Mouse (Mus musculus) heart, postnatal 14 days (tissue): ENCODE measurements around the gene Atg4a. TPM values are rescaled to one million over a fixed set of nuclear protein-coding genes. Genes with fewer than 3 reads are reported as not detected.
A peak's percentile ranks its signal among the peaks of the same experiment; 100 is the strongest.

Experiments used
- DNase-seq, 2 experiments: peaks; one replicate each; pipeline ENCODE4 v3.0.0; 2021 to 2022
- intact Hi-C: fragments of 180-260 bp; cut with DNase I; formaldehyde crosslinking; loops from one replicate; pipeline ENCODE4 v1.15.1; 2025
- long read RNA-seq, 2 experiments: library from polyadenylated mRNA; stranded (forward); transcript quantifications; one replicate each; pipeline ENCODE4 v2.0.0; 2021
- total RNA-seq, 2 experiments: library from RNA; stranded (reverse); gene quantifications; 2 replicates each; pipeline ENCODE4 v1.2.3; 2021

Atg4a gene
- total RNA-seq: 10 to 100 TPM; 10.8 to 12.8 TPM
- long read RNA-seq, experiment 1, transcript Atg4a-201 (13 exons, 2,202 nt): major isoform, 25 of 27 reads
- long read RNA-seq, experiment 1, partial matches to known transcripts: 1 of 27 reads
- long read RNA-seq, experiment 1, other reads (novel, unspliced or antisense): 1 of 27 reads
- long read RNA-seq, experiment 2, transcript Atg4a-201 (13 exons, 2,202 nt): major isoform, 24 of 24 reads
- long read RNA-seq, experiment 2, partial matches to known transcripts: 0 of 24 reads
- long read RNA-seq, experiment 2, other reads (novel, unspliced or antisense): 0 of 24 reads

- peak; percentile 85 to 87 for DNase-seq
- intact Hi-C loops: no loop called here
Observed at GRCm38 (mm10) chrX:140956272-140956940, at the start of gene Atg4a, which contains the start of gene Psmd10. Atg4a (plus strand) TSS chrX:140956907. Psmd10 (minus strand) TSS chrX:140956728.

- intact Hi-C loops: no loop called here
- no peak for DNase-seq
Observed at GRCm38 (mm10) chrX:140907360-140907759, 49.3 kb upstream of the Atg4a start, which contains the start of gene Vsig1. Vsig1 (plus strand) TSS chrX:140907608.

- intact Hi-C loops: no loop called here
- DNase-seq: no peak
Observed at GRCm38 (mm10) chrX:140921321-140921720, 35.4 kb upstream of the Atg4a start.

- intact Hi-C loops: no loop called here
- DNase-seq: no peak
Observed at GRCm38 (mm10) chrX:140932066-140932465, 24.6 kb upstream of the Atg4a start.

- intact Hi-C loops: no loop called here
- DNase-seq: no peak
Observed at GRCm38 (mm10) chrX:140933263-140933662, 23.4 kb upstream of the Atg4a start.

- no peak for DNase-seq
- intact Hi-C loops: no loop called here
Observed at GRCm38 (mm10) chrX:140936271-140936670, 20.4 kb upstream of the Atg4a start.

- intact Hi-C loops: no loop called here
Observed at GRCm38 (mm10) chrX:140953618-140954017, 3.1 kb upstream of the Atg4a start.

GRCm38 (mm10) chrX:140956959-140957358, 252 bp downstream of the Atg4a start:
- intact Hi-C loops: no loop called here
- DNase-seq: no peak

More at GRCm38 (mm10) chrX:140953618-140954017, 3.1 kb upstream of the Atg4a start:
- no peak for DNase-seq

- DNase-seq: no peak
- intact Hi-C loops: no loop called here
Observed at GRCm38 (mm10) chrX:140978943-140979342, 22.2 kb downstream of the Atg4a start.

- intact Hi-C loops: no loop called here
- peak; percentile 23 to 25 for DNase-seq
Observed at GRCm38 (mm10) chrX:140979546-140979945, 22.8 kb downstream of the Atg4a start.

GRCm38 (mm10) chrX:140980163-140980562, 23.5 kb downstream of the Atg4a start:
- intact Hi-C loops: no loop called here
- no peak for DNase-seq

GRCm38 (mm10) chrX:140983206-140983960, 26.7 kb downstream of the Atg4a start:
- no peak for DNase-seq
- intact Hi-C loops: no loop called here

- no peak for DNase-seq
- intact Hi-C loops: no loop called here
Observed at GRCm38 (mm10) chrX:140984795-140985194, 28.1 kb downstream of the Atg4a start.

GRCm38 (mm10) chrX:140985256-140985655, 28.5 kb downstream of the Atg4a start:
- intact Hi-C loops: no loop called here
- DNase-seq: no peak

GRCm38 (mm10) chrX:140996909-140997516, 40.3 kb downstream of the Atg4a start:
- intact Hi-C loops: no loop called here
- no peak for DNase-seq

- intact Hi-C loops: no loop called here
- DNase-seq: no peak
Observed at GRCm38 (mm10) chrX:140997912-140998545, 41.3 kb downstream of the Atg4a start.

GRCm38 (mm10) chrX:140998885-140999284, 42.2 kb downstream of the Atg4a start:
- no peak for DNase-seq
- intact Hi-C loops: no loop called here

- intact Hi-C loops: no loop called here
- DNase-seq: no peak
Observed at GRCm38 (mm10) chrX:141149705-141150104, 193.0 kb downstream of the Atg4a start.

GRCm38 (mm10) chrX:141150290-141150689, 193.6 kb downstream of the Atg4a start:
- intact Hi-C loops: no loop called here
- DNase-seq: no peak

- intact Hi-C loops: no loop called here
- no peak for DNase-seq
Observed at GRCm38 (mm10) chrX:141151182-141151581, 194.5 kb downstream of the Atg4a start.
